Mouse (Mus musculus) spleen, adult 18-20 months (tissue): ENCODE results near the gene Mybpc2.

Experiments
- DNase-seq, 2 experiments: peaks; one replicate each; pipeline ENCODE4 v3.0.0; 2022; ENCODE audit warnings: mixed read lengths in 2 of 2

The Mybpc2 gene

DNA sequence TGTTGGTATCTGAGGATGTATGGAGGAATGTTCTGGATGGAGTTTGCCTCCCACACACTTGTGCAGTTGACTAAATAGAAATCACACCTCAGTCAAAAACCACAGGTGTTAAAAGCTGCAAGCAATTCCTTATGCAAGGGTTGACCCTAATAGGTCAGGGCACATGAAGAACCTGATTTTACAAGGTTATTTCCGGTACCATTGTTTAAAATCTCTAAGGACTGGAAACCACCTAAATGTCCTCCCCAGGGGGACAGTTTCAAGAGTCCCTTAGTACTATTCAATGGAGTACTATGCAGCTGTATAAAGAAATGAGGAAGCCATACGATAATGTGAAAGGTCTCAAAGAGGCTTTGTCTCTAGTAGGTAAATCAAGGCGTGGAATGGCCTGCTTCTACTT is 21.8 kb upstream of the Mybpc2 start:
- no peak for DNase-seq

DNA sequence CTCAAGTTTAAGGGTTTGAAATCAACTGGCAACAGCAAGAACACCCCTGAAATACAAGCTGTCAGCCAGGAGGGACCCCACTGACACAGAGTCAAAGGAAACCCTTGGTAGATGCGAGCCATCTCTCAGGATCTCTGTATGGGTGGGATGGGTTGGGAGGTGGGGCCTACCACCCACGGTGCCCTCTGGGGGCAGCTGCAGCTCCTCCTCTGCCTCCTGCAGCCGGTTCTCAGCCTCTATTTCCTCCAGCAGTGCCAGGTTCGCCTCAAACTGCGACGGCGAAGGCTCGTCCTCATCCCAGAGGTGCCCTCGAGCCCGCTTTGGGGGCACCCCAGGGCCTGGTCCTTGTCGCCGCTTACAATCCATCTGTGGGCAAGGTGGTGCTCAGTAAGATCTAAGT is 18.6 kb upstream of the Mybpc2 start:
- no peak for DNase-seq

DNA sequence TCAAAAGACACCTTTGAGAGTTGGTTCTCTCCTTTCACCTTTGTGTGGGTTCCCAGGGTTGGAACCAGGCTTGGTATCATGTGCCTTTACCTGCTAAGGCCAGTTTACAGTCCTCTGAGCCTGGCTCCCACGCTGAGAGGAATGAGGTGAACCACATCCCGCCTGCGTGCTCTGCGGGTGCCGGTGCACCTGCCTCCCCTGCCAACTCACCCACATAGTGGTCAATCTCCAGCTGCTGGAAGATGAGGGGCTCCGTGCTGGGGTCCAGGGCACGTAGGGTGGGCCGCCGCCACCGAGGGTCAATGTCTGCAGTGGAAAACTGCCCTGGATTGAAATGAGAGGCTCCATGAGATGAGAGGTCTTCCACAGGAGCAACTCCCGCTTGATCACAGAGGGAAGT is 18.1 kb upstream of the Mybpc2 start:
- DNase-seq = no peak

DNA sequence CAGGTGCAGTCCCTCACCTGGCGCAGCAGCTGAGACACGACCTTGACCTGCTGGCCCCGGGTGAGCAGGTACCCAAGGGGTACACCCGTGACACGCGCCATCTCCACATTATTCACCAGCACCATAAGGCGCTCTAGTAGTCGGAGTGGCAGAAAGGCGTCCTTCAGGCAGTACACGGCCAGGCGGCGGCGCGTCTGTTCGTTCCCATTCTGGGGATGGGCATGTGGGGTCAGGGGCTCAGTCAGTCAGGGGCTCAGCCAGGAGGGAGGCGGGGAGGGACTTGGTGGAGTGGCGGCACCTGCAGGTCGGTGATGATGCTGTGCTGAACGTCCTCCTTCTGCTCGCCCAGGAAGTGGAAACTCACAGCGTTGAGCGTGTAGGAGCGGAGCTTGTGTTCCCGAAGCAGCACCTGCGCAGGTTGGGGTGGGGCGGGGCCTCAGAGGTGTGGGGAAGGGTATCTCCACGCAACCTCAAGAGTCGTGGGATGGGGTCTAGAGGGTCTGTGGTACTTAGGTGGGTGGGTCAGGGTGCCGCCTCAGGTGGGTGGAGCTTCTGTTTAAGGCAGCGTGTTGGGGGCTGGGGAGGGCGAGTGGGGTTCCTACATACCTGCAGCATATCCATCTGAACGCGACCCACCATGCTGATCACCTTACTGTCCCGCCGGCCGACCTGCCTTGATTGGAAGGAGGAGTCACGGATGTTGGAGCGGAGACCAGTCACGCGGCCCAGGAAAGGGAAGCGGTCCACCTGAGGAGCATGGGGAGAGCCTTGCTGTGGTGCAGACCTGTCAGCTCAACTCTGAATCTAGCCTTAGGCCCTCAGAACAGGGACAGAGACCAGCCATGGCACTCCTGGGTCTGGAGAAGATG is 14.5 kb upstream of the Mybpc2 start:
- DNase-seq = peak in 1 of 2 experiments; percentile 6

DNA sequence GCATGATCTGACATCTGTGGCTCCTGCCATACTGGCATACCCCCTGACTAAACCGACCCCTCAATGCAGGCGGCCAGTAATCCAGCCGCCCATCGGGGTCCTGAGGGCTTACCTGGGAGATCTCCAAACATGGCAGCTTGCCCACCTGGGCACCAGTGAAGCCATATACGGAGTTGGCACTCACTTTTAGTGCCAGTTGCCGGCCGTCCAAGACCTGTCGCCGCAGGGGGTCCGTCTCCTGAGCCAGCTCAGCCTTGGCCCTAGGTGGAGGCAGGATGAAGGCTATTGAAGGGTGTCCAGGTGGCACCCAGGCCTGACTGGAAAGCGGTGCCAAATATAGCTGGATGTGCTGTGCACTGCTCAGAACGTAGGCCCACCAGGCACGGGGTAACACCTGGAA is 13.0 kb upstream of the Mybpc2 start:
- DNase-seq = no peak

DNA sequence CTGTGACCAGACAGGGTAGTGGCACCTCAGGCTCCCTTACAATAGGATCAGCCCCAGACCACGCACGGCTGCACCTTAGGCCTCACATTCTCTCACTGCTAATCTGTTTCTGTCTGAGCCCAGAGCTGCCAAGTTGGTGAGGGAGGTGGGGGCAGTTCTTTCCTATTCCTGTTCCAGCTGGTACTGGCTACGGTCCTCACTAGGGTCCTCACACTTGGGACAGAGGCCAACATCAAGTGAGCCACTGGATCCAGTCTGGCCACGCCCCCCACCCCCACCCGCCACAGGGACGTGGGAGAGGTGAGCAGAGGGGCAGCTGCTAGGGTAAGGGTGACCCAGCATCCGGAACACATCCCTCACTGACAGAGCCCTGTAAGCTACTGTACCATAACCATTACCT is 12.6 kb upstream of the Mybpc2 start:
- no peak for DNase-seq

DNA sequence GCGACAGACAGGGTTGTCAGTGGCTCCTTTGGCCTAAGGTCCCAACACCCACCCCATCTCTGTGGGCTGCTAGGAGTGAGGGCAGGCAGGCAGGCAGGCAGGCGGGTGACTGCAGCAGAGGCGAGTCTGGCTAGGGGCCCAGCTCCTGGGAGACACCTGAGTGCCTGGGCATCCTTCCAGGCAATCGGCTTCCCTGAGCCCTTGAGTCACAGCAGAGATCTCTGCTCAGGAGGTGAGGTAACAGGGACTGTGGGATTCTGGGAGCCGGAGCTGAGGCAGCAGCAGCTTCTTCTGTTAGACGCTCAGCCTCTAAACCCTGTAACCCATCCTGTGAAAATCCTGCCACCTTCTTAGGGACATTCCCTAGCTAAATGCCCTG is 12.1 kb upstream of the Mybpc2 start:
- no peak for DNase-seq

DNA sequence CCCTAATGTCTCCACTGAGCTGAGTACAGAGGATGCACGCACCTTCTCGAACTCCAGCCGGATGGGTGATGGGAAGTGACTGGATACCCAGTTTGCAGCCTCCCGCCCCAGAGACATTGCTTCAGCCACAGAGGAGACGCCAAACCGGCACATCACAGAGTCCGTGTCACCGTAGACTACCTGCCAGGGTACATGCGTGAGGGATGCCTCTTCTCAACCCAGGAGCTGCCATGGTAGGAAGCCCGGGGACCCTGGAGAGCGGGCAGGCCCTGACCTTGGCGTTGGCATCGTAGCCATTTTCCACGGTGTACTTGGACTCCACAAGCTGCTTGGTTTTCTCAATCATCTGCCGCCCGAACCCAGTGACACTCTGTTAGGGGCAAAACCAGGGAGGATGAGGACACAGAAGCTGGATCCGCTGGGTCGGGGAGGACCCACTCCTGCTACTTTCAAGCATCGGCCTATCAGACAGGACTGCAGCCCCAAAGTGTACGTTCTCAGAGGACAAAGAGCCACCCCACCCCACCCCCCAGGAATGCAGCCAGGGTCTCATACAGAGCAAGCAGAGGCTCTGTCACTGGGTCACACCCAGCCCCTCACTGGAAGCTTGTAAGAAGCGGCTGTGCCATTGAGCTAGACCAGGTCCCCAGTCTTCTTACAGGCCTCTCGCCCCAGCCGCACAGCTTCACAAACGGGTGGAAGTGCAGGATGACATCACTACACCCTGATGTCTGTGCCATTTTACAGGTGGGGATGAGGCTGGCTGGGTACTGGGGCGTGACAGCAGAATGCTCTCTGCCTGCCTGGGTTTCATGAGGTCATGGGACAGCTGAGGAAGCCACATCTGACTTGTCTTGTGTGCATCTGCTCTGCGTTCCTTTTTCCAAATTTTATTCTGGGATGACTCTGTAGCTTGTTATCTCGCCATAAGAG is 11.5 kb upstream of the Mybpc2 start:
- DNase-seq = peak in 1 of 2 experiments; percentile 43

DNA sequence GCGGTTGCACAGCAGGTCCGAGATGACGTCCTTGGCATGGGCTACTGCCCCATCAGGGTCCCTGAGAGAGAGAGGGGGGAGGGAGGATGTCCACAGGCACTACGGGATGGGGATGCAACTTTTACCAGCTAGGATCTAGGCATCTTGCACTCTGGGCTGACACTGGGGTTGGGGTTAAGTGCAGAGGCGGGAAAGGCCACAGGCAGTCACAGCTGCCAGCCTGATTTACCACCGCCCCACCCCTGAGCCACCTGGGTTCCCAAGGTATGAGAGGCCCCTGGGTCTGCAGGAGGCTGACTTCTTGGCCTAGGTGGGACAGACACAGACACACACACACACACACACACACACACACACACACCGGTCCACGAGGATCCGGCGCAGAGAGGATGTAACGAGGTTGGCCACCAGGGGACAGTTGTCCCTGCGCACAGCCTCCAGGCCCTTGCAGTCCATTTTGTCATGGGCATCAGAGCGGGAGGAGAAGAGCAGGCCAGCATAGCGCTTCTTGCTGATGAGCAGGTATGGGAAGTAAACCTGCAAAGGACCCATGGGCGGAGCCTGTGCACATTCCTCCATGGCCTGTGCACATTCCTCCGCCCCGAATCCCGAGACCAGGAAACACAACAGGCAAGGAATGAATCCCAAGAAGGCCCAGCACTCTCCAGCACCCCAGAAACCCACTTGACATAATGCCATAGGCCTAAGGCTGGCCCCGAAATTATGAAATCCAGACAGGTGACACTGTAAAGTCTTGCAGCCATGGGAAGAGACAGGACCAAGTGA is 10.4 kb upstream of the Mybpc2 start:
- no peak for DNase-seq

DNA sequence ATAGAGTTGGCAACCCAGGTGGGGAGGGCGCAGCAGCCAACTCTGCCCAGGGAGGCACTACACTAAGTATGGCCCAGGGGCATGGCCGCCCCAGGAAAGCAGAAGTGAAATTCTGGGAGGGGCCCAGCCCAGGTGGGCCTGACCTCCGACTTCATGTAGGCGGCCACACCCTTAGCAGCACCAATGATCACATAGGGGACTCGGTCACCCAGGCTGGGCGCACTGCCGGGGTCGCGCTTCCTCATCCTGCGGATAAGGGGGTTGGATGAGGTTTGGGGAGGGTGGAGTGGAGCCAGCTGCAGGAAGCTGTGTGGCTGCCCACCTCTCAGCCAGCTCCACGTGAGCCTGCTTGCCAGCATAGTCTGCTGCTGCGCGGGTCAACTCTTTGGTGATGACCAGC is 9.8 kb upstream of the Mybpc2 start:
- peak; percentile 74 to 84 for DNase-seq

DNA sequence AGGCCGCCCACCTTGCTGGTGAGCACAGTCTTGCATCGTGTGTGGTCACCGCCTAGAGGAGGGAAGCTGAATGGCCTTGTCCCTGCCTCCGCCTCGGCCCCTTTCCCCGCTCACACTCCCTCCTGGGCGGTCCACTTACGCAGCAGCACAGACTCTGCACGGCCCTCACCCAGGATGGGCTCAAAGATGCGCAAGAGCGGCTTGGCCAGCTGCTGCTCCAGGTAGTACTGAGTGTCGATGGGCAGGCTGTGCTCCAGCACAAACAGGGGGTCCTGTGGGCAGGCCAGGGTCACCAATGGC is 9.2 kb upstream of the Mybpc2 start:
- no peak for DNase-seq

DNA sequence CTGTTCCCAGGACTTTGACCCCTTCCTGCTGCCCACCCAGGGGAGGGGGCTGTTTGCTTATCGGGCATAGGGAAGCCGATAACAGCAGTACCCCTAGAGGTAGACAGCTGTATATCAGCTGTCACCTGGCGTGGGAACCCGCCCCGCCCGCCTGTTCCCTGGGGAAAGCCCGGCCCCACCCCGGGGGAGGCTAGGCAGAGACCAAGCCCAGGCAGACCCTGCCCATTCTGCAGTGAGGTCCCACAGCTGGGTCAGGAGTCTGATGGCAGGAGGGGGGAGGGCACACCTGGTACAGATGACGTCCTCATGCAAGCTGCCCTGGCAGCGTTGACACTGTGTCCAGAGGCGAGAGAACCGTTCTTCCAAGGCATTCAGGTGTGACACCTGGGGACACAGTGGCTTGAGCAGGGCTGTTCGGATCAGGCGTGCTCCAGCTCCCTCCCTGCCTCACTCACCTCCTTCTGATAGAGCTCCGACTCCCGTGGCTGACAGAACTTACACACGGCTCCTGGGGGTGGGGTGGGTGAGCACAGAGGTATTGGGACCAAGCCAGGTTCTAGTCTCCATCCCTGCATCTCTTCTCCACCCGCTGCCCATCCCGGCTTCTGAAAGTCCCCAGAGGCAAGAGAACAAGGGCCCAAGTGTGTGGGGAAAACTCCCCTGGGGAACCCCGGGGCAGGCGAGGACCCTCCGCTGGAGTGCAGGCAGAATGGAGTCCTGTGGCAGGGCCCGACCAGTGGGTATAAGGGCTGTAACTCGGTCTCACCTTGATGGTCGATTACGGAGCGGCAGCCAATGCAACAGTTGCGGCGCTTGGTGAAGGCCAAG is 8.7 kb upstream of the Mybpc2 start:
- peak; percentile 65 to 69 for DNase-seq

DNA sequence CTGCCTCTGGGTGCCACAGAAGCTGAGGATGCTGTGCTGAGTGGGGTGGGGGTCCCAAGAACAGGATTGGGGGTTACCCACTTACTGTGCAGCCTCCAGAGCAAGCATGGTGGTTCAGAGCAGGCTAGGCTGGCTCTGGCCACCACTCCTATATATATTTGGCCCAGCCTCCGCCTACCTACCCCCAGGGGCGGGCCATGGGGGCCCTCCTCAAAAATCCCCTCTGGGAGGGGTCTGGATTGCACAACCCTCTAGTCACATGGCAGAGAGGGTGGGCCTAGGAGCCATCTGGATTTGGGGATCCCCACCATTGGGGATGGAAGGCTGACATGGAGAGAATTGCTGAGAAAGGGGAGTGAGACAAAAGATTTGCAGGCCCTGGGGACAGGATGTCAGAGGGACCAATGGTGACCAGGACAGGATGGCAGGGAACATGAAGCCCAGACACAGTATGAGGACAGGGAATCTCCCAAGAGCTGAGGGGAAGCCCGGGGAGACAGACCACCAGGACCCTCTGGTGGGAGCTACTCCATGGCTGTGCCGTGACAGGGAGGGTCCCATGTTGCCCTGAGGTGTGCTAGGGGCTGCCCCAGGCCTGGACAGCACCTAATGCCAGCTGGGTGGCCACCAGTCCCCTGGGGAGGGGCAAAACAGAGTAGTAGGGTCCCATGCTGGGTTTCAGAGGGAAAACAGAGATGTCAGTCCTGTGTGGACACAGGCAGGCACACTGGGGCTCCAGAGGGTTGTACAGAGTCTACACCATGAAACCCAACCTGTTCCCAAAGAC is 7.7 kb upstream of the Mybpc2 start, which contains the start of gene Spib:
Gene Spib (minus strand): TSS at position 126 of the 787 bp plus-strand sequence.
- DNase-seq = peak; percentile 72 to 74

DNA sequence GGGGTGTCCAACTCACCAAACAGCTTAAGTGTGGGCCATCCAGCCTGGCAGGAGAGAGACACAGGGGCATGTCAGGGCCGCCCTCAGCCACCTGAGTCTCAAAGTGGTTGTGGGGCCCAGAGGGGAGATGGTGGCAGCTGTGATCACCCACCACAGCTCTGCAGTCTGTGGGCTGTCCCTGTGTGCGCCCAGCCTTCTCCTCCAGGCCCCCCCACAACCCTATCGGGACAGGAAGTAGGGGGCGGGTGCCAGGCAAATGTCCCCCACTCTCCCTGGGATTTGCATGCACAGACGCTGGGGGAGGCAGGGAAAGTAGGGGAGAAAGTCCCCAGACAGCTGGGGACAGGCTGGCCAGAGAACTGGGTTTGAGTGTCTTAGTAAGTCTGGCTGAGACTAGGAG is 6.8 kb upstream of the Mybpc2 start:
- DNase-seq = peak; percentile 60 to 75

DNA sequence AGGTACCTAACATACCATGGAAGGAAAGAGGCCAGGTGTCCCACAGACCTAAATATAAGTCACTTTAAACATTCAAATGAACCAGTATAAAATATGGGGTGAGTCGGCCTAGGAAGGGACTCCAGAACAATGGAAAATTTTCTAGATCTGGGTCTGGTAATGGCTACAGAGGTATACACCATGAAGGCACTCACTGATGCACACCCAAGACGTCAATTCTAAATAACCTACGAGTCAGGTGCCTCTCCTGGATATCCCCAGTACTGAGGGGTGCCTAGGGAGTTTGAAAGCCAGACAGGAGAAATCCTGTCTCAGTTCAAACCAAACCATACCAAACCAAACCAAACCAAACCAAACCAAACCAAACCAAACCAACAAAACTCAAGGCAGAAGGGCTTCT is 6.1 kb upstream of the Mybpc2 start:
- DNase-seq = no peak

DNA sequence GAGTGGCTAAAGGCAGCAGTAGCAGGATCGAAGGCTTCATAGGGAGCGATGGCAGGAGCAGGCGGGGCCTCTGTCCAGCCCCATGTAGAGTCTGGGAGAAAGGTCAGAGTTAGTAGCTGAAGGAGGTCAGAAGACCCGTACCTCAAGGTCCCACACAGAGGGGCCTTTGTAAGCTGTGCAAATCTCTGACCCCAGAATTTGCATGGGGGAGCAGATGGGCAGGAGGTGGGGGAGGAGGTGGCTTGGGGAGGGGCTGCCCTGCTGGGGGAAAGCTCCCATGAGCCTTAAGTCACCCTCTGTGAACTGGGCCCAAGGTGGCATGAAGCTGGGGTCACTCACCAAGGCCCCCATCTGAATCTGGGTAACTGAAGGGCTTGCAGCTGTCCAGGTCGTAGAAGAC is 5.1 kb upstream of the Mybpc2 start:
- peak; percentile 47 to 48 for DNase-seq

DNA sequence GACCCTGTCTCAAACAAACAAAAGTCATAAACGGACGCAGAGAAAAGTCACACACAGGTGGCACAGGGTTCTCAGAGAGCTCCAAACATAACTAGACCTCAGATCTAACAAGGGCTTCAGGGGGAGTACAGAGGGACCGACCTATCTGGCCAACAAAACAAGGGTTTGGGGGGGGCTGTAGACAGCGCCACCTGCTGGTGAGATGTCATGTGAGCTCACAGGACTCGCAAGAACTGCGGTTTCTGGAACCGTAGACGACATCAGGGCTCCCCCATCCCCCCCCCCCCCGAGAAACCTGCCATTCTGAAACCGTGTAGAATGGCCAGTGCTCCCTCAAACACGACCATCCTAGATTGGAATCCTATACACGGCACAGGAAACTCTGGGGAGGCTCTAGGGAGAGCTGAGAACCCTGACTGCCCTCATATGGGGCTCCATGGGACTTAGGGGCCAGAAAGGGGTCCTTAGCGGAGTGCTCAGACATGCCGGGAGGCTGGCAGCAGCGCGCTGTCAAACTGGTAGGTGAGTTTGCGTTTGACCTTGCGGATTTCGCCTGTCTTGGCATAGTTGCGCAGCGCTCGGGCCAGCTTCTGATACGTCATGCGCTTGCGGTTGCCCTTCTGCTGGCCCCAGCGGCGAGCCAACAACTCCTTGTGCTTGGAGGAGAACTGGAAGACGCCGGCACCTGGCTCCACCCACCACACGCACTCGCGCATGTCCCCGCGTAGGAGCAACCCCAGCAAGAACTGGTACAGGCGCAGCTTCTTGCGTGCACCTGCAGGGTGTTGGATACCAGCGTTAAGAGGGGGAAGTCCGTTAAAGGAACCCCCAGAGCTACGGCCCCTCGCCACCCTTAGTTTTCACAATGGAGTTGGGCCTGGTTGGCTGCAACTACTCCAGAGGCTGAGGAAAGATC is 3.3 kb upstream of the Mybpc2 start:
- DNase-seq = peak; percentile 70 to 78

DNA sequence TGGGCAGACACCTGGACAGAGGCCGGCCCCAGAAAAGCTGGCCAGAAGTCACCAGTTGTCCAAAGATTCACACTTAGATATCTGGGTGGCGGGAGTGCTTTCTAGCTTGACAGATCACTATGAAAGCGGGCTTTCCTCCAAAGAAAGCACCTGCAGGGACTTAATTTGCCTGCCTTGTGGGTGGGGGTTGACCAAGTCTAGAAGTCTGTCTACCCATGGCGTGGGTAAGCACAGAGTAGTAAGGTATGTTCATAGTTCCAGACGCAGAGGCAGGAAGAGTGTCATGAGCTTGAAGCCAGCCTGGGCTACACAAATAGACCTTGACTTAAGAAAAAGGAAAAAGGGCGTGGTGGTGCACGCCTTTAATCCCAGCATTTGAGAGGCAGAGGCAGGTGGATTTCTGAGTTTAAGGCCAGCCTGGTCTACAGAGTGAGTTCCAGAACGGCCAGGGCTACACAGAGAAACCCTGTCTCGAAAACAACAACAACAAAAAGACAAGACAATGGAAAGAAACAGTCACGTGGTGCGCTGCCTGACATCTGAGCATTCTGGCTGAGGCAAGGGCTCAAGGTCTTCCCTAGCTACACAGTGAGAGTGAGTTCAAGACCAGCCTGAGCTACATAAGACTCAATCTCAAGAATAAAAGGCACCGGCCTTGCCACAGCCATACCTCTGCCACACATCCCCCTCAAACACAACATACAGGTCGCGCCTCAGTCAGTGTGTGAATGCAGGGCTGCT is 2.1 kb upstream of the Mybpc2 start:
- peak in 1 of 2 experiments; percentile 25 for DNase-seq

DNA sequence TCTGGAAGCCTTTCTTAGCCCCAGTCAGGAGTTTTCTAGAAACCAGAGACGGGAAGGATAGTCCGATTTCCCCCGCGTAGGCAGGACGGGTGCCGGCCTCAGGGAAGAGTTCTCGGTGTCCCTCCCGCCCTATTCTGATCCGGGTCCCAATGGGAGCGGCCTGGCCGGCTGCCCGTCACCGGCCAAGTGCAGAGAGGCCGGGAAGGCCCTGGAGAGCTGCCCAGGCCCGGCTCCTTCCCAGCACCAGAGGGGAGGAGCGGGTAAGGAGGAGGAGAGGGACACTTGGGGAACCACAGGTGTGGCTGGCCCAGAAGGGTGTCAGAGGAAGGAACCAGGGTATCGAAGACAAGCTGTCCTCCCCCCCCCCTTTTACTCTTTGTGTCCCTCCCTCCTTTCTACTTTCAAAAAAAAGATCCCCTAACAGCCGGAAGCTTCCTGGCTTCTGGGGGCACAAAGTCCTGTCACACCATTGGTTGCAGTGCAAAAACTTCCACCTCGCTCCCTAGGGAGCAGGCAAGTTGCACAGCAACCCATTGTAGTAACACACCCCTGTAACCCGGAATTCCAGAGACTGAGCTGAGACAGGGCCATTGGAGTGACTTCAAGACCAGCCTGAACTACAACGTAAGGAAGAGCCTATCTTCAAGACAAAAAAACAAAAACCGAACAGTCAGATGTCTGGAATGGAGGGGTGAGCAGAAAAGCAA is 823 bp upstream of the Mybpc2 start:
- peak; percentile 51 to 53 for DNase-seq
